Mouse (Mus musculus): ENCODE measurements around the gene Kcnd3.

GRCm38 (mm10) chr3:105571944-105572343 is 119.8 kb downstream of the Kcnd3 start:
- TF ChIP-seq GATA1 (IDR thresholded peaks at IDR 0.05; ENCODE audit: low read length) (no peak), TAL1 (IDR thresholded peaks at IDR 0.05; ENCODE audit: low read length) (no peak)

Data from erythroblast, embryonic 14.5 days (primary cell).